8 mouse cellular contexts compared by ENCODE assay signal in the genomic region with DNA sequence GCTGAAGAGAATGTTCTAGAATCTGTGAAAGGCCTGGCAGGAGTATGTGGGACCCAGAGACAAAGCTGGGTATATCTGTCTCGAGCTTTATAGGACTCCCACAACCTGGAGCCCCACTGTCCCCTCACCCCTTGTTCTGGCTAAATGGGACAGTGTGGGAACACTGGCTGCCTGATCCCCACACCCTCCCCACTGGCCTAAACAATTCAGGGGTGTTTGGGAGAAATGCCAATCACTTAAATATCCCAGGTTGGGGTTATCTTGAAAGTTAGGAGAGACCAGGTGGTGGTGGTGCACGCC. TPM values are rescaled to one million over a fixed set of nuclear protein-coding genes. Genes with fewer than 3 reads are reported as not detected.
DNase-seq lines count a peak whose midpoint lies in the region; ATAC-seq and TF ChIP-seq lines count a peak whose summit lies in the region.

No protein-coding gene starts in this region.

- no peak for TF ChIP-seq CTCF in testis, adult 2 months (IDR thresholded peaks at IDR 0.05; ENCODE audit: control insufficient read depth, insufficient read depth, insufficient replicate concordance, low read depth, low read length)

- intact Hi-C loops in heart, postnatal 14 days (cut with DNase I) = loop anchor here (2.0 kb wide), 1 partner anchor 26 kb away; no protein-coding TSS in a partner anchor

- H3K27me3 ChIP-seq in heart, embryonic 10.5 days (ENCODE audit: insufficient read depth, poor library complexity, severe bottlenecking) = peaks cover 23% of the 10 kb centered on the region; the same call in 1 of the 2 replicates
- H3K27me3 ChIP-seq in testis, adult 2 months (ENCODE audit: control insufficient read depth, insufficient read depth, low read length) = no peaks in the 10 kb centered on the region
- H3K27me3 ChIP-seq in limb, embryonic 15.5 days = no peaks in the 10 kb centered on the region
- H3K27me3 ChIP-seq in stomach, embryonic 16.5 days (ENCODE audit: control insufficient read depth, insufficient read depth, low read length) = no peaks in the 10 kb centered on the region

- H3K9me3 ChIP-seq in heart, embryonic 10.5 days = no peaks in the 10 kb centered on the region
- no peaks in the 10 kb centered on the region for H3K9me3 ChIP-seq in limb, embryonic 15.5 days
- H3K9me3 ChIP-seq in stomach, embryonic 16.5 days (replicated peaks; ENCODE audit: control insufficient read depth, low read length) = no peaks in the 10 kb centered on the region

- H3K9ac ChIP-seq in limb, embryonic 15.5 days = no peak overlapping the region
- H3K9ac ChIP-seq in stomach, embryonic 16.5 days (ENCODE audit: low read length) = peak overlapping the region; percentile 32; the same call in 1 of the 2 replicates

- no peak for TF ChIP-seq POLR2A in testis, adult 2 months (IDR thresholded peaks at IDR 0.05; ENCODE audit: control insufficient read depth, low read depth, low read length)

- peaks cover 21% of the 10 kb centered on the region for H3K4me1 ChIP-seq in heart, embryonic 10.5 days
- peaks cover 25% of the 10 kb centered on the region for H3K4me1 ChIP-seq in testis, adult 2 months (ENCODE audit: control insufficient read depth, insufficient read depth, low read length)
- peaks cover 11% of the 10 kb centered on the region for H3K4me1 ChIP-seq in limb, embryonic 15.5 days
- peaks cover 7% of the 10 kb centered on the region for H3K4me1 ChIP-seq in stomach, embryonic 16.5 days (ENCODE audit: control insufficient read depth, insufficient read depth, low read length)

- WGBS in heart, embryonic 10.5 days = 50% methylated on average over 2 of the region's 2 CpGs
- WGBS in limb, embryonic 15.5 days = 55% methylated on average over 2 of the region's 2 CpGs
- WGBS in stomach, embryonic 16.5 days = 61% methylated on average over 2 of the region's 2 CpGs

- H3K27ac ChIP-seq in heart, embryonic 10.5 days = peak overlapping the region; percentile 74
- no peak overlapping the region for H3K27ac ChIP-seq in testis, adult 2 months (ENCODE audit: control insufficient read depth, insufficient read depth, low read depth, low read length)
- peak overlapping the region; percentile 77 for H3K27ac ChIP-seq in limb, embryonic 15.5 days
- no peak overlapping the region for H3K27ac ChIP-seq in stomach, embryonic 16.5 days (ENCODE audit: low read length)

- ATAC-seq in limb, embryonic 15.5 days (ENCODE audit: insufficient number of reproducible peaks, low FRiP score, low TSS enrichment, low read depth) = no peak
- ATAC-seq in stomach, embryonic 16.5 days (ENCODE audit: insufficient read depth, low FRiP score) = no peak

- no peak for DNase-seq in heart, embryonic 10.5 days (ENCODE audit: low spot score)
- no peak for DNase-seq in heart, postnatal 14 days
- DNase-seq in testis, postnatal 14 days (ENCODE audit: low spot score) = no peak
- no peak for DNase-seq in T-cell, adult 2 months (ENCODE audit: low spot score)
- no peak for DNase-seq in kidney, postnatal 25 days

- peak overlapping the region; percentile 46 for H3K4me2 ChIP-seq in limb, embryonic 15.5 days
- H3K4me2 ChIP-seq in stomach, embryonic 16.5 days (ENCODE audit: low read depth, low read length) = peak overlapping the region; percentile 36; the same call in 1 of the 2 replicates

- peak overlapping the region; percentile 39; the same call in 1 of the 2 replicates for H3K4me3 ChIP-seq in heart, embryonic 10.5 days
- peak overlapping the region; percentile 53 for H3K4me3 ChIP-seq in testis, adult 2 months (ENCODE audit: control insufficient read depth, low read depth, low read length)
- H3K4me3 ChIP-seq in limb, embryonic 15.5 days = no peak overlapping the region
- no peak overlapping the region for H3K4me3 ChIP-seq in stomach, embryonic 16.5 days (replicated peaks; ENCODE audit: low read length)

- no peaks in the 10 kb centered on the region for H3K36me3 ChIP-seq in heart, embryonic 10.5 days
- no peaks in the 10 kb centered on the region for H3K36me3 ChIP-seq in testis, adult 2 months (ENCODE audit: control insufficient read depth, insufficient read depth, low read length)
- H3K36me3 ChIP-seq in limb, embryonic 15.5 days = no peaks in the 10 kb centered on the region
- no peaks in the 10 kb centered on the region for H3K36me3 ChIP-seq in stomach, embryonic 16.5 days (ENCODE audit: control insufficient read depth, insufficient read depth, low read length)

RNA-seq across cellular contexts. Expression of a gene that starts 20.7 kb away (rescaled TPM):
- polyA plus RNA-seq in heart, embryonic 10.5 days (2016; fragmentation: Nextera tagmentation; extraction: Ambion mirVana) = 14.5 and 19.8 TPM in 2 replicates
- total RNA-seq in heart, postnatal 14 days (2021) = 10 to 100 TPM; 11.6 to 14.6 TPM
- 6.4 and 6.8 TPM in 2 replicates for polyA plus RNA-seq in testis, adult 2 months (2012; rRNA removed)
- 11.5 and 11.7 TPM in 2 replicates for polyA plus RNA-seq in limb, embryonic 15.5 days (2015; fragmentation: Nextera tagmentation; extraction: Ambion mirVana)
- 14.5 and 16.5 TPM in 2 replicates for polyA plus RNA-seq in stomach, embryonic 16.5 days (2015; fragmentation: Nextera tagmentation; extraction: Ambion mirVana)

RNA-seq across cellular contexts. Expression of a gene that starts 41.4 kb away (rescaled TPM):
- 55.7 and 62.0 TPM in 2 replicates for polyA plus RNA-seq in heart, embryonic 10.5 days (2016; fragmentation: Nextera tagmentation; extraction: Ambion mirVana)
- total RNA-seq in heart, postnatal 14 days (2021) = 10 to 100 TPM; 26.1 to 29.3 TPM
- 20.0 and 25.4 TPM in 2 replicates for polyA plus RNA-seq in testis, adult 2 months (2012; rRNA removed)
- 55.1 and 65.4 TPM in 2 replicates for polyA plus RNA-seq in limb, embryonic 15.5 days (2015; fragmentation: Nextera tagmentation; extraction: Ambion mirVana)
- polyA plus RNA-seq in stomach, embryonic 16.5 days (2015; fragmentation: Nextera tagmentation; extraction: Ambion mirVana) = 144 and 177 TPM in 2 replicates

Comparison
In these comparisons a context has a peak if more than half of its experiments do, and no peak if none do; other contexts are left out.
1. H3K27ac ChIP-seq: peak in heart, embryonic 10.5 days (single experiment) and limb, embryonic 15.5 days (single experiment); none in testis, adult 2 months (single experiment) and stomach, embryonic 16.5 days (single experiment).
2. H3K4me3 ChIP-seq: peak in heart, embryonic 10.5 days (single experiment) and testis, adult 2 months (single experiment); none in limb, embryonic 15.5 days (single experiment) and stomach, embryonic 16.5 days (single experiment).